Mouse (Mus musculus): ENCODE measurements at regions not wholly inside any gene's neighbourhood (a gene's known extent, or its start where the extent isn't known, plus 50 kb on each side); places are given as distances from the start of the nearest gene placed in this dataset.

DNA sequence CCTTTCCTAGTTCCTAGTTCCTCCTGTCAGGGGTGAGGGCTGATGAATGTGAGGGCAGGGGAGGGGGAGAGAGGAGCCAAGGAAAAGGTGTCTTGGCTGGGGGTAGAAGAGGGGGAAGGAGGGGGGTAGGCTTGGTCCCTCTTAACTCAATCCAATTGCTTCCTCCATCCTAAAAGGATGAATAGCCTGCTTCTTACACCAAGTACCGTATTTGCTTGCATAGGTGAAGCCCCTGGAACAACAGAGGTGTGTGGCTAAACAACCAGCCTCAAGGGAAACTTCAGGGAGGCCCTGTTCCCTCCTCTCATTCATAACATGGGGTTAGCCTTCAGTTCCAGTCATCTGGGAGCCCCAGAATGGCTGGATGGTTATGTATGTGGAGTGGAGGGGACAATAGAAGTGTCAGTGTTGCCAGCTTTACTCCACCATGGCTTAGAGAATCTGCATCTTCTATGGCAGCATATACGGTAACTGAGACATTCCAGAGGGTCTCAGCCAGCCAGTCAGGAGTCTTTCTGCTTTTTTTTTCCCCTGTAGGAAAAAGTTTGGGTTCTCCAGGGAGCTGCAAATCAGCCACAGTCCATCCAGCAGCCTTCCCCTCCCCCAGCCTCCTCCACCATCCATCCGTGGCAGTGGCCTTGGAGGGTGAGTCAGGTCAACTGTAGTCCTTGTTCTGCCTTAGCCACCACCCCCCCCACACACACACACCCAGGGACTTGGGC lies 100.2 kb upstream of the Ccnd2 start:
- in situ Hi-C loops (cut with MboI, MseI), result no loop called here

DNA sequence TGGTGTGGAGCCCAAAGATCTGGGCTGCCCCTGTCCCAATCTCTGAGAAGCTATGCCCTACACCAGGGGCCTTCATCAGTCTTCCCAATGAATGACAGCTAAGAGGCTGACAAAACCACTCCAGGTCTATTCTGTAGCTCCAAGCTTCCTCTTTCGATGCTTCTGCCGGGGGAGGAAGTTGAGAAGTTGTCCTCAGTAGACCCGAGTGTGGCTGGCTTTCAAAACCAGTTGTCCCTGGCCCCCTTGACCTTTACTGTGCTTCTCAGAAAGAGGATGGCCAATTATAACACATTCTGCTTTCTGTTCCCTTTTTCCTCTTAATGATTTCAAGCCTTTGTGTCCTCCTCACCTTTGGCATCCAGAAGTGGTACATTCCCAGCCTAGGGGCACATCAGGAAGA lies 101.9 kb upstream of the Ccnd2 start:
- in situ Hi-C loops (cut with MboI, MseI), result no loop called here

DNA sequence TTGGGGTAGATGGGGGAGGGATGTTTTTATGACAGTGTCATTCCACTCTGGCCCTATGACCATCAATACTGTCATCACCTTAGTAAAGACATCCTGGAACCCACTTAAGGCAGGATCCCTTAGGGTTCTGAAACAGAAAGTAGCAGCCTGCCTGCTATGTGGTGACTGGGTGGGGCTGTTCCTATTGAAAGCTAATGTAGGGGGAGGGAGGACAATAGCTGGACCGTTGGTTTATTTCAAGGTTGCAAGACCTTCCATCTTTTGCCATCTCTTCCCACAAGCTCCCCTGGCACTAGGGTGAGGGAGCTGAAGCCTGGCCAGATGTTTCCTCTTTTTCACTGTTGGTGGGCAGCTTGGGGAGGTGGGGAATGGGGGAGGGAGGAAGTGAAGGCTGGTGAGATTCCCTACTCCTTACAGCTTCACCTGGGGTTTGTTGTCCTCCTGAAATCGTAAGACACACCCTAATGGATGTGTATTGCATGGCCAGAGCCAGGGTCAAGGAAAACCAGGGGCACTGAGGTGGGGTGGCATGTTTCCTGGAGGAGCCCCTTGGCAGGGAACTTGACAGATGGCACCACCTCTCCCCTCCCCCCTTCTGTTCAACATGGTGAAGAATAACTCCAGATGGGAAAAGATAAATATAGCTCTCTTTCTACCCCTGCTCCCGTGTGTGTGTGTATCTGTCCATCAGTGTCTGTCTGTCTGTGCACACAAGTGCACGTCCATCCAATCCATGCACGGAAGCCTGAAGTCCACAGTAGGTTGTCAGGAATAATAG lies 112.1 kb upstream of the Ccnd2 start:
- in situ Hi-C loops (cut with MboI, MseI), result no loop called here

DNA sequence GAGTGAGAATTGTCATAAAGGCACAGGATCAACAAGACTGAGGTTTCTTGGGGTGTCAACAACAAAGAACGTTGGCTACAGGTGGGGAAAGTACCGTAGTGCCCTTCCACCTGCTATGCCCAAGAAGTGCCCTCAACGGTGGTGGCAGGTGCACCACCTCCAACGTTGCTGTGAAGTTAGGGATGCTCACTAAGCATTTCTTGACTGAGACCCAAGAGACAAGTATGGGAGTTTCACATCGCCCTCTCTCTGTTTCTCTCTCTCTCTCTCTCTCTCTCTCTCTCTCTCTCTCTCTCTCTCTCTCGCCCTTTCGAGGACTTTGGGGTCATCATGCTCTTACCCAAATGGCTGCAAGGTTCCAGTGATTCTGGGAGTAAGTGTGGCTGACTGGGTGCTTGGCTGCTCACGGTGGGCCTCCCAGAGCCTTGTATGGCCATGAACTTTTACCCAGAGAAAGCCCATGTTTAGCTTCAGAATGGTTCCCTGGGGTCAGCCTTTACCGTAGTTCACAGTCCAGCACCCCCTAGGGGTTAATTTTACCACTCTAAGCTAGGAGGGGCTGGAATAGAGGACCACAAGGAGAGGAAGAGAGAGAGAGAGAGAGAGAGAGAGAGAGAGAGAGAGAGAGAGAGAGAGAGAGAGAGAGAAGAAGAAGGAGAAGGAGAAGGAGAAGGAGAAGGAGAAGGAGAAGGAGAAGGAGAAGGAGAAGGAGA lies 113.2 kb upstream of the Ccnd2 start:
- in situ Hi-C loops (cut with MboI, MseI), result loop anchor here (5.0 kb wide), 1 partner anchor 118 kb away; no protein-coding TSS in a partner anchor

DNA sequence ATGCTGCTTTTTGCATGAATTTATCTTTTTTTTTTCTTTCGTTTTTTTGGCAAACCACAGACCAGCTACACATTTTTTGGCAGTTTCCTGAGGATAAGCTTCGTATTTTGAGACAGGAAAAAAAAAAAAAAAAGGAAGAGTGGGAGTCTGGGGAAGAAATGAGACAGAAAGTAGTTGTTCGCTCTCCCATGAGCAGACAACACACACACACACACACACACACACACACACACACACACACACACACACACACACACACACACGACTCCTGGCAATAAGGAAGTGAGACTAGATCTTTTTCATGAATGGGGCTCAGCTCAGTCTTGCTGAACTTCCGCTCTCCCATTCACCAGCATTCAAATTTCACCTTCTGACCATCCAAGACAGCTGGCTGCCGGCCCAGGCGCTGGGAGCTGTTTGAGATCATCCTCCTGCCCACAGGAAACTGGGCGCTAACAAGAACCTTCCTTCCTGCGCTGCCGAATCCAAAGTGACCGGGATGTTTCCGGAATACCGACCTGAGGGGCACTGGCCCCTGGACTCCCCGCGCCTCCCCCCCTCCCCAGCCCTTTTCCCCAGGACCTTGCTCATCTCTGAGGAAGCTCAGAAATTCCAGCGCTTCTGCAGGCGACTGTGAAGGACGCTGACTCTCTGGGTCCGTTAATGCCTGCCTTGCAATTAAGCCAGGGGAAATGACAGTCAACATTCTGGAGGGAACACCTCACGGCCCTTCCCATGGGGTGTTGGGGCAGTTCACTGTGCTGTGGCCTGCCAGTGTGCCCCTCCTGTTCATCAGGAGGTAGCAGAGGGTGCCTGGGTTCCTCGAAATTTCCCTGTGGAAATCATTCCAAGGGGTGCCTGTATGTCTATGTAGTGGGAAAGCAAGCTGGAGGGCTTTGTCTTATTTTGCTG lies 114.2 kb upstream of the Ccnd2 start:
- in situ Hi-C loops (cut with MboI, MseI), result loop anchor here (5.0 kb wide), 1 partner anchor 119 kb away; no protein-coding TSS in a partner anchor

DNA sequence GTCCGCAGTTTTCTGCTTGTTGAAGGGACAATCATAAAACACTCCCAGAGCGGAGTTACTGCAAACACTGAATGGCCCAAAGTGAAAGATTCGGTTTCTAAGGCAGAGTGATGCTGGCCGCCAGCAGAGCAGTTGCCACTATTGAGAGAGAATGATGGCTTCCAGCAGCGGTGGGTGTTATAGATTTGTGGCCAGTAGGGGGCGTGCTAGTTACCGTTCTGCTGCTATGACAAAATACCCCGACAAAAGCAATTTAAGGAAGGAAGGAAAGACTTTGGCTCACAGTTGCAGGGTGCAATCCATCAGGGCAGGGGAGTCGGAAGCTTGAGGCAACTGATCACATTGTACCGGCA lies 114.8 kb upstream of the Ccnd2 start:
- in situ Hi-C loops (cut with MboI, MseI), result loop anchor here (5.0 kb wide), 1 partner anchor 119 kb away; no protein-coding TSS in a partner anchor

DNA sequence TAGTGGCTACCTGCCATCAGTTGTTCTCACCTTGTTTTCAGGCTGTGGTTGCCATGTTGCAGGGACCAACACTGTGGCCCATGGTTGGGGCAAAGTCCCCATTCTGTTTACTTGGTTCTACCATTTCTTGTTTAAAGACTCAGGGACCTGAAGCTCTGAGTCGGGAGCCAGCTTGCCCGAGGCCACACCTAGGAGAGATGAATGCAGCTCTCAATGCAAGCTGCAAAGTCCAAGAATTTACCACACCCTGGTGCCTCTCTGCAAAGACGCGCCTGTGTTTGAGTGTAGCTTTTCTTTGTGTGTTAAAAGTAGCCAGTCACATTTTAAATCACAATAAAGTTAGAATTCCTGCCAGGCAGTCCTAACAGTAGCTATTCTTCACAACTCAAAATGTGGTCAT lies 117.0 kb upstream of the Ccnd2 start:
- in situ Hi-C loops (cut with MboI, MseI), result loop anchor here (5.0 kb wide), 1 partner anchor 122 kb away; no protein-coding TSS in a partner anchor

DNA sequence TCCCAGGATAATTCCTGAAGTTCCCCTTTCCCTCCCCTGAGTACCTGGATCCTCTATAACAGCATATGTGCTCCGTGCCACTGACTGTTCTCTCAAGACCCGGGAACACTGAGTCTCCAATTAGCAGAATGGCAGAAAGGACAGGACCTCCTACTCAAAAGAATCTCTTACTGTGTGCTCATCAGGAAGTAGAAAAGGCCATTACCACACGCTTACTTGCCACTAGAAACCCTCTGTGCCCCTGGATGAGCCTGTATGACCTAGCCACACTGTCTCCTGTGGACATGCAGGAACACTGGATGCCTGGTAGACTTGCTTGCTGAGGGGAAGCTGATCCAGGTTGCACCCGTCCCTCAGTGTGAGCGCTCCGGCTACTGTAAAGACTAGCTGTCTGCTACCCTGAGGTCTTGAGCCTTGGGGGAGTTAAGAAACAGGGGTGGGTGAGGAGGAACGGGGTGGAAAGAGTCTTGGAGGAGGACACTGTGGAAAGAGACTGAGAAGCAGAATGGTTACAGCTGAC lies 117.6 kb upstream of the Ccnd2 start:
- in situ Hi-C loops (cut with MboI, MseI), result loop anchor here (5.0 kb wide), 2 partner anchors 83 to 122 kb away; no protein-coding TSS in a partner anchor

DNA sequence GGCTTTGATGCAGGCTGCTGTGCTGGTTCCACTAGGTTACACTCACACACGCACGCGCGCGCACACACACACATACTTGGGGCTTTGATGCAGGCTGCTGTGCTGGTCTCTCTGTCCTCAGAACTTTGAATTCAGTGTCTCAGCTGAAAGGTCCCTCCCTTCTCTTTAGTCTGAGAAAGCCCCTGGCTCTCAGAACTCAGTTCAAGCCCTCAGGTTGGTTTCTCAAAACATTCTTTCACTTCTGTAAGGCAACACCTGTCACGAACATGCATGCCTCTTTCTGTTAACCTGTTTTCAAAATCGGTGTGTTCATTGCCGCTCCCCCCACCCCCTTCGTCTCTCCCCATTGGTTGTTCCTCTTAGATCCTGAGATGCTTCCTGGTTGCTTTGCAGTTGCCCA lies 118.8 kb upstream of the Ccnd2 start:
- in situ Hi-C loops (cut with MboI, MseI), result loop anchor here (5.0 kb wide), 1 partner anchor 82 kb away; no protein-coding TSS in a partner anchor

DNA sequence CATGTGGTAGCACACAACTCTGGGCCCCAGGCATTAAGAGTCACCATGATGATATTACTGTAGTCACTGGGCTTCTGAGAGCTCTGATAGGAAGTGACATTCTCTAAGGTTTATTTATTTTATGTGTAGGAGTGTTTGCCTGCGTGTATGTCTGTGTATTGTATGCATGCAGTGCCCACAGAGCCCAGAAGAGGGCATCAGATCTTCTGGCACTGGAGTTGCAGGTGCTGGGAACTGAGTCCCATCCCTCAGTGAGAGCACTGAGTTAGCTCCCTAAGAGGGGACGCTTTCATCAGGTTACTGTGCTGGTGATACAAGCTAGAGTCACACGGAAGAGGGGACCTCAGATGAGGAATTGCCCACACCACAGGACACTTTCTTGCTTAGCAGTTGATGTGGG lies 119.4 kb upstream of the Ccnd2 start:
- in situ Hi-C loops (cut with MboI, MseI), result loop anchor here (5.0 kb wide), 1 partner anchor 81 kb away; no protein-coding TSS in a partner anchor

DNA sequence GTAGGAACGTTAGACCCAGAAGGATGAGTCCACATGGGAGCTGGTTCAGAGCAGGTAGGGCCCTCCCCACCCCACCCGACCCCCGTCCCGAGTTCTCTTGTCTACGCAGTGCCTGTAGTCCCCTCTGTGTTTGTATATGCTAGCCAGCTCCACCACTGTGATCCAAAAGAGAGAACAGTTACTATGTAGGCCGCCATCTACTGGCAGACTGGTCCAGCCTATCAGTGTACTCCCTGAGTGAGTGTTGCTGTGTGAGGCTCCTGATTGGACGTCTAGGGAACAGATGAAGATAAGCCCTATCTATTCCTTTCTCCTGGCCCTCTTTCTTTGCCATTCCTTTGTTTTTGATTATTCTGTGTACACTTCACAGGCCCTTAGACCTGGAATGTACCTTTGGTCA lies 120.6 kb upstream of the Ccnd2 start:
- in situ Hi-C loops (cut with MboI, MseI), result loop anchor here (5.0 kb wide), 1 partner anchor 80 kb away; no protein-coding TSS in a partner anchor

DNA sequence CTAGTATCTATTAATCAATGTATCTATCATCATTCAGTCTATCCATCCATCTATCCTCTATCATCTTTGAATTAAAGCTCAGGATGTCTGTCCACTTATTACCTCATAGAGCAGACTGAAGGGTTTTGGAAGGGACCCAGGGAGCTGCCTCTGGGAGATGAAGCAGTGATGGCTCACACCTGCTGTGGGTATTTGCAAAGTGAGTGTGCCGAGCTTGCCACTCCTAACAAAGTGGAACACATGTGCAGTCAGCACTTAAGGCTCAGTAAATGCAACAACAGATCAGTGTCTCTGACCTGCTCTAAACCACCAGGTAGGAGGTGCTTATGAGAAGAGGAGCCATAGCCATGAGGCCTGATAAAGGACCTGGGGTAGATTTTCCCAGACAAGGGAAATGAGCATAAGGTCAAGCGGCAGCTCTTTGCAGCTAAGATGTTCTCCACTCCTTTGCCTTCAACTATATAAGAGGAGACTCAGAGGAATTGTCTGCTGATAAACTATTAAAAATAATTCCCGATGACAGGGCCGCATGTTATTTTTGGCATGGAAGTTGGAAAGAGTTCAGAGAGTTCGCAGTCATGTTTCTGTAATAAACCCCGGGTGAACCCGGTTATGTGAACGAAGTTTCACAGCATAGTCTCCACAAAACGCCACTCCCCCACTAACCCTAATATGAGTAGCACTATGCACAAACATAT lies 122.9 kb upstream of the Ccnd2 start:
- in situ Hi-C loops (cut with MboI, MseI), result loop anchor here (5.0 kb wide), 1 partner anchor 77 kb away; no protein-coding TSS in a partner anchor

DNA sequence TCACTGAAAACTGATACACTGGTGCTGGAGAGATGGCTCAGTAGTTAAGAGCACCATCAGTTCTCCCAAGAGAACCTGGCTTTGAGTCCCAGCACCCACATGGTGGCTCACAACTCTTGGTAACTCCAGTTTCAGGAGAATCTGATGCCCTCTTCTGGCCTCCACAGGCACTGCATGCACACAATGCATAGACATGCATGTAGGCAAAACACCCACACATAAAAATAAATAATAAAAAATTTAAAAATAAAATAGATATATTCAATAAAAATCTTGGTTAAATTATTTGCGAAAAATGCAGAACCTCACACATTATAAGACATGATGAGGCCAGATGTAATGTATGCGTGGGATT lies 123.4 kb upstream of the Ccnd2 start:
- in situ Hi-C loops (cut with MboI, MseI), result no loop called here

DNA sequence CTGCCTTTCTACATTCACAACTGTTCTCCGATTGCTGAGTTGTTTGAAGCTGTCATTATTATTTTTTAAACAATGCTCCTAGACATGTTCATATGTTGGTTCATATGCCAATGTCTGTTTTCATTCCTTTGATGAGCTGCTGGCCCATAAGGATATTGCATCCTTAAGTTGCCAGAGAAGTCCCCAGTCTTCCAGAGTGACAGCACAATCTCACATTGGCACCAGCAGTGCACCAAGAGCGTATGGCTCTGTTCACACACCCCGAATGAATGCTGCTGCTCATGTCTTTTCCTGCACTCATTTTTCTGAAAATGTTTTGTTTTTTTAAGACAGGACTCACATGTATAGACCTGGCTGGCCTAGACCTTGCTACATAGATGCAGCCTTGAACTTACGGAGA lies 124.4 kb upstream of the Ccnd2 start:
- in situ Hi-C loops (cut with MboI, MseI), result no loop called here

DNA sequence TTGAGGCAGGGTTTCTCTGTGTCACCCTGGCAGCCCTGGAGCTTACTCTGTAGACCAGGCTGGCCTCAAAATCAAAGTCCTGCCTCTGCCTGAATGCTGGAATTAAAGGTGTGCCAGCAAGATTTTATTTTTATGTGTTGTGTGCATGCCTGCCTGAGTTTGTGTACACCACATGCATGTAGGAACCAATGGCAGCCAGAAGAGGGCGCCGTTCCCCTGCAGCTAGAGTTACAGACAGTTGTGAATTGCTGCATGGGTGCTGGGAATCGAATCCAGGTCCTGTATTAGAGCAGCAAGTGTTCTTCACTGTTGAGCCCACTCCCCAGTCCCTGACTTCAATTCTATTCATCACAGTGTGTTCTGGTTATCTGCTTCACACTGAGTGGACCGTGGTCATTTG lies 126.4 kb upstream of the Ccnd2 start:
- in situ Hi-C loops (cut with MboI, MseI), result no loop called here

DNA sequence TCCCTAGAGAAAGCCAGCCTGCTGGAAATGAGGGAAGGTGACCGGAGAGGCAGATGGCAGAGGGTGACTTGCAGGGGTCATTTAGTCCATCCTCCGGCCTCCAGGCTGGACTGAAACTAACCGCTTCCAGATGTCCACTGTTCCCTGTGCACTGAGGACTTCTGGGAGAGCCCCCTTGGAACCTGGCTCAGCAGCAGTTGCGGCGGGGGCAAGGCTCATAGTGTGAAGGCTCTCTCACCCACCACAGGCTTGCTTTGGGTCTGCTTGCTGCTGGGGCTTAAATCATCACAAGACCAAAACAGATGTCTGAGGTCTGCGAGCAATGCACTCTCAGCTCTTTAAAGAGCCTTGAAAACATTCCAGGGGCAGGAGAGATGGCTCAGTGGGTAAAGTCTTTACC lies 132.2 kb upstream of the Ccnd2 start:
- in situ Hi-C loops (cut with MboI, MseI), result no loop called here

DNA sequence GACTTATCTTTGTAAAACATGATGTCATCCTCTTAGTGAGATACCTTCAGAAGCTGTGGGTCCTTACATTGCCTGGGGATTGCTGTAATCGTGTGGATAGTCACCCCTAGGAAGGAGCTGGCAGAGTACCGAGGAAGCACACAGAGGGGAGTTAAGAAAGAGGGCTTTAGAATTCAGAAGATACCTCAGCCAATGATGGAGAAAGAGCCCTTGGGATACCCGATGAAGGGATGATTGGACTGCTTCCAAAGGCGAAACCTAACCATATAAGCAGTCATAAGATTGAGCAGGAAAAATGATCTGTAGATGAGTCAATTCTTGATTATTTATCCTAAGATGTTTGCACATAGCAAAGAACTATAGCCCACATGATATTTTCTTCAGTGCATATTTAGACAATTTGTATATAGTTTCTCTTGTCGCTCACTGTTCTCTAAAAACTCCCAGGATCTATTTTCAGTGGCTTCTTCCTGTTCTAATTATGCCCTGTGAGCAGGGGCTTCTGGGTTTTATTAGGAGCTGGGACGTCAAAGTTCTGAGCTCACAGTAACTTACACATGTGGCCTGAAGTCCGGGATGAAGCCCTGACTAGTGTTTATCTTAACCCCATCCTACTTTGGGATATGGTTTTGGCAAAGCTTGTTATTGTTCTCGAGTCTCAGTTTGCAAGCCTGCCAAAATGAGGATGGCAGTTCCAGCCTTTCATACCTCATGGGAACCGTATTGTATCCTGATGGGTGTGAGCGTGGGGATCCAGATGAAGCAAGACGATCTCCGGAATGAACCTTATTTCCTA lies 134.9 kb upstream of the Ccnd2 start:
- in situ Hi-C loops (cut with MboI, MseI), result no loop called here

DNA sequence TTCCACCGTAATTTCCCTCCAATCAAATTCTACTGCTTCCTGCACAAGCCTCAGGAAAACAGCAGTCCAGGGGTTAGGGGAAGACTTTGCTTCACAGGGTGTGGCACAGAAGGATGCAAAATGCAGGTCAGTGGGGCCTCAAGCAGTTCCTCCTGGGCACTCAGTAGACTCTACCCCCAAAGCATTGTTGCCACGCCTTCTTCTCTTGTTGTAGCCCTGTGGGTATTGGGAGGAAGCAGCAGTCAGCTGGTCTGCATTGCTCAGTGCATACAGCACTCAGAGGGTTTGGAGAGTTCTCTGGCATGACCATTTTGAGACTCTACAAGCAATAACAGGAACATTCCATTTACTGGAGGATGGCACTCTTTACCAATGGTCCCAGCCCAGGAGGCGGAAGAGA lies 137.0 kb upstream of the Ccnd2 start:
- in situ Hi-C loops (cut with MboI, MseI), result no loop called here

DNA sequence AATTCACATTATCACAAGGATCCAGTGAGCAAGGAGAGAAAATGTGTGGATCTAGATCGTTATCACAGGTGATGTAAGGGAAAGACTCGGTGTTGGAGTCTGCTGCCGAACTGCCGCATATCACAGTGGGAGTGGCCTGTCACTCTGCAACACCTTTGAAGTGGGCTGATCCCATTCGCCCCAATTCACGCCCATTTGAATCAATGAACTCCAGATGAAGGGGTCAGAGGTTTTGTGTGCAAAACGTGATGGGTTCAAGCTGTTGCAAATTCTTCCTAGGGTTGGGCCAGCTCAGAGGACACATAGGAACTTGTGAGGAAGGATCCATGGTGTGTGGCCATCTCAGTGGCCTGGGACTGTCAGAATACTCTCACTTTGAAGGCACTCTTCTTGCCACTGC lies 139.9 kb upstream of the Ccnd2 start:
- in situ Hi-C loops (cut with MboI, MseI), result no loop called here
